Mouse (Mus musculus) embryo, embryonic 11 days (tissue): ENCODE measurements around the gene Sat1.

Experiments
- DNase-seq: peaks from one replicate; pipeline ENCODE4 v3.0.0-alpha.2; 2015

Sat1 gene

GRCm38 (mm10) chrX:155163553-155163952 is 52.7 kb downstream of the Sat1 start:
- no peak for DNase-seq
